Mouse (Mus musculus): ENCODE results near the gene Rrp8.

Rrp8 gene

DNA sequence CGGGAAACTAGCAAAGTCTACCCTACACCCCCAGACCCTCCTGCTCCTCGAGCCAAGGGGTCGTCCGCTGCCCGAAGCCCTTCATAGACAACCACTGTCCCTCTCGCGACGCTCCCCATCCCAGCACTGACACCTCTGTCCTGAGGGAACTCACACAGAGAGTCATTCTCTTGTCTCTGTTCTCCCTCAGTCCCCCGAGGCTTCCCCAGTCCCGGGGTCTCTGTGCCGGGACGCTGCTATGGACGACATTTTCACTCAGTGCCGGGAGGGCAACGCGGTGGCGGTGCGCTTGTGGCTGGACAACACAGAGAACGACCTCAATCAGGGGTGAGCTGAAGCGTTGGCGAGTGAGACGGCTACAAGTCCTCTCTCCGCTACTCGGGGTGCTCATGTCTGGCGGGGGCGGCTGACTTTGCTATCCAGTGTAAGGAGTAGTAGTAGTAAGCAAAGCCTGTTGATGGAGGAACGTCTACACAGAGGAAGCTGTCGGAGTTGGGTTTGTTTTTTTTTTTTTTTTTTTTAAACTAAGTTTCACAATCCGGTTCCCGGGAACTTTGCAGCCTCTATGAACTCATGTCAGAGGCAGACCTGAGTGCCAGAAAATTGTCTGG, at the start of gene Rrp8:
Rrp8 (minus strand) TSS at position 475 of the 611 bp plus-strand sequence.
- DNase-seq (ENCODE audit: low spot score in 2 of 2) = peak; percentile 32 to 44

GRCm38 (mm10) chr7:105786506-105787284, 49.5 kb upstream of the Rrp8 start:
- no peak for DNase-seq (ENCODE audit: low spot score in 2 of 2)

DNA sequence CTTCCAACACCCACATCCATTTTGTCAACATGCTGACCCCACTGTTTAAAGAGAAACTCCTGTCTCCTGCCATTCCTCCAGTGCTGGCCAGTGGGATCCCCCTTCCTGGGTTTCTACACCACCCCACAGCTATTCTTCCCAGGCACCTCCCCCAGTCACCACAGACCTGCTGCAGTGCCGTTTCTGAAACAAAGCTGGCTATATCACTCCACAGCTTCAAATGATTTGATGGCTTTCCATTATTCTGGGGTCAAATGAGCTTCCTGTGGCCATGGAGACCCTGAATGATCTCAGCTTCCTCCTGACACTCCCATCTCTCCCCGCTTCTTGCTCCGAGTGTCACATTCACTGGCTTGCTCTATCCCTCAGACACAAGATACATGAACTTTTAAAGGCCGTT, 47.4 kb upstream of the Rrp8 start:
- DNase-seq (ENCODE audit: low spot score in 2 of 2) = no peak

DNA sequence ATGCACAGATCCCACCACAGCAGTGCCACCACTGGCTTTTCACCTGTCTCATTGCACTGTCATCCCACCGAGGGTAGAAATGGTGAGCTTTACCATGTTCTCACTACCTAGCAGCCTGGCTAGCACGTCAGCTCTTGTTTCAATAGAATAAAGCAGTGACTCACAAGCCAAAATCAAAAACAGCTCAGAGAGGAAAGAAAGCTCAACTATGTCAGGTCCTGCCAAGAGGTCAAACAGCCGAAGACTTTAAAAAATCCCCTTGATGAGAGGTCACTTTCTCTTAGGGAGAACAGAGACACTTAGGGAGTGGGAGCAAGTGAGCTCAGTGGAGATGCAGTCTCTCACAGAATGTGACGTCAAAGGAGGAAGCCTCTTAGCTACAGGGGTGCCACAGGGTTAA, 46.7 kb upstream of the Rrp8 start:
- no peak for DNase-seq (ENCODE audit: low spot score in 2 of 2)

DNA sequence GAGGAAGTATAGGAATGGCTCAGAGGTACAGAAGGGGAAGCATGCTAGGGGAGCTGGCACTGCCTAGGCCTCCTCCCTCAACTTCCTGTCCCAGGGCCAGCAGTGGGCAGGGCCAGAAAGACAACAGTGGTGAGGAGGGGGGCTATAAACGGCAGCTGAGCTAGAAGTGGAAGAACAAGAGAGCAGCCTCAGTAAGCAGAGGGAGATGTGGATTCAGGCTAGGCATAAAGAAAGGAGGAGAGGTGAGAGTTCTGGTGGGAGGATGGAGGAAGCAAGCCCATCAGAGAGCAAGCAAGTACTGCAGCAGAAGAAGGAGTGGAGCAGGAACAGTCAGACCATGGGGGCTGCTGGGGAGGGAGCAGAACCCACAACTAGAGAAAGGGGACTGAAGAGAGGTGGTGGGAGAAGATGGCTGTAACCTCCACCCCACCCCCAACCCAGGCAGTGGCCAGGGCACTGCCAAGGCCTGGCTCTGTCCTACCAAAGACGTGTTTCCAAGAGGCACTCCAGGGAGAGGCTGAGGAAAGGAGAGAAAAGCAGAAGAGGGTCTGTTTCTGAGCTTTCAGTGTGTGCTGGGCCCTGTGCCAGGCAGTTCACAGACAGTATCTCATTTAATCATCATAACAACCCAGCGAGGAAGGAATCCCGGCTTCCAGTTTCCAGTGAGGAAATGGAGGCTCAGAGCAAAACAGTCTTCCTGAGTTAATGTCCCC, 41.5 kb upstream of the Rrp8 start:
- DNase-seq (ENCODE audit: low spot score in 2 of 2) = peak; percentile 44 to 51

DNA sequence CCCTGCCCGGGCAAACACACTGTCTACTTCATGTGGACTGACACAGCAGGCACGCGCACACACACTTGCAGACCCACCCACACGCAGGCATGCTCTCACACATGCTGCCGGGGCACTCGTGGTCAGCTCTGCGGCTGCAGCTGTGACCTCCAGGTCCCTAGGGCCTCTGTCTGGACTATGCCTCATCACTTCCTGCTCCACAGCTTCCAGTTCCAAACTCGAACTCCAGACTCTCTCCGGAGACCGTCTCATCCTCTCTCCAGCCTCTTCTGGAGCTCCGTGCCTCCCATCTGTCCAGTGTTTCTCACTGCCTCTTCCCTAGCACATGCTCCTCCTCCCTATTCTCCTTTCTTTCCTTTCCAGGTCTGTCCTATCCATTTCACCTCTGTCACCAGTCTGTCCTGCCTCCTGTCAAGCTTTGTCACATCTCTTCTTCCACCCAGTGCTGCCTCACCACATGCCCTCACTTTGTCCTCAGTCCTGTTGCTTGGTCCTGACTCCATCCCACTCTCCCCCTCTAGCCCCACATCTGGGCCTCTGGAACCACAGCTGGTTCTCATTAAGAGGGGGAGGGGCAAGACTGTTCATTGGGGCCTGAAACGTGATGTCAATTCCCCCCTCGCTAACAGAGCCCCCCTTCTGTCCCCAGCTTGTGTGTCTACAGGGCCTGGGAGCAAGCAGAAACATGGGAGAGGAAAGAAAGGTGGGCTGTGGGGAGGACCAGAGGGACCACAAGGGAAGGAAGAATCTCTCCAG, 40.8 kb upstream of the Rrp8 start:
- no peak for DNase-seq (ENCODE audit: low spot score in 2 of 2)

DNA sequence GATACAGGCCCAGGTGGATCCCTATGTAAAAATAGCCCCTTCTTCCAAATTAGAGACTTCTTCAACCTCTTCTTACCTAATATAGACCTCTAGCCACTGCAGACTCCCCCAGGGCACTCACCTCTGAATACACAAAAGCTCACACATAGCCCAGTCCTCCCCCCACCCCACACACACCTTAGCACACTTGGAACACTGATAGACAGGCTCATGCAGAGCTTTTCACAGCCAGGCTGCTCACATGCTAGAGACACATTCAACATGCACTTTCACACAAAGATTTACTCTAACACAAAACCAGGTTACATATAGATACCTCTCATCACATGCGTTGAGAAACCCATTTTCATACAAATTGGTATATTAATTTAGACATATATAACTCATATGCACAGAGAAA, 40.1 kb upstream of the Rrp8 start:
- DNase-seq (ENCODE audit: low spot score in 2 of 2) = no peak

DNA sequence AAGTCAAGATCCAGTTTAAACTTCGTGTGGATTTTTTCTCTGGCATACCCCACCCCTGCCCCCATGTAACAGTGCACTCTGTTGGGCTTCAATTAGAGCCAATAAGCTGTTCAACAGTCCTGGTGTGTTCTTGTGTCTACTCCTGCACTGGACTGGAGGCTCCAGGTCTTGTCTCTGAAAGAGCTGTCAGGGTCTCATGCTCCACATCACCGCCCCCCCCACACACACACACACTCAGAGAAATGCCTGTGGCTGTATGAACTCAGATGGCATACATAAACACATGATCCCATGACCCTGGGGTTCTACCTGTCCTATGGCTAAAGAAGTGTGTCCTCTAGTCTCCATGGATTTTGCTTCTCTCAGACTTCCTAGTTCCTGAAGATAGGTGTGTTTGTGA, 38.8 kb upstream of the Rrp8 start:
- DNase-seq (ENCODE audit: low spot score in 2 of 2) = no peak

DNA sequence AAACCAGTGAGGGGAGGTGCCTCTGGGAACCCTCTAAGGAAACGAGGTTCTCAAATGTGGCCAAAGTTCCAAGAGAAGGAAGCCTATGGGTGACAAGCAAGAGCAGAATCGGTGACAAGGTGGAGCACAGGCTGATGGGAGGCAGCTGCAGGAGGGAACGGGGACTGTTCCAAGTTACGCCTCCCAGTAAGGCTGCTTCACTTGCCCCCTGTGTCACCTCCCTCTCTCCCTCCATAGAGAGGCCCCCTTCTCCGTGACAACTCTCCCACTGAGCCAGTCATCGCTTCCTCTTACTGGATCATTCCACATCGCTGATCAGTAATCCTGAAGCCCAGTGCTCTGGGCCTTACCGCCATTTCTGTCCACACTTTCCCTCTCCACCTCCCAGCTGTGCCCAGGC, 37.5 kb upstream of the Rrp8 start:
- DNase-seq (ENCODE audit: low spot score in 2 of 2) = no peak

DNA sequence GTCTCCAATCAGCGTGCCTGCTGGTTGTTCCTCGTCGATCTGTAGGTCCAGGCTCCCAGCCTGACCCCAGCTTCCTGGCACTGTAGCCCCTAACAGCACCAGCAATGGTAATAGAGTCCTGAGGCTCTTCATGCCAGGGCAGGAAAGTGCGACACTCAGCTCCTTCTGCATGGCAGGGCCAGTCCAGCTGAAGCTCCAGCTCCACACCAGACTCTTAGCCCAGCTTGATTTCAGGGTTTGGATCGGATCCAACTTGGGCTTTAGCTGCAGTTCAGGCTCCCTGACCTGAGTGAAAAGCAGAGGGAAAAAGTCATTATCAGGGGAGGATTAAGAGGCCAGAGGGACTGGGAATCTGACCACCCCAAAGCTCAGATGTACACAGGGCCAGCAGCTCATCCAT, 35.9 kb upstream of the Rrp8 start:
- DNase-seq (ENCODE audit: low spot score in 2 of 2) = no peak

- no peak for DNase-seq (ENCODE audit: low spot score in 2 of 2)
Measured at GRCm38 (mm10) chr7:105772331-105772730, 35.1 kb upstream of the Rrp8 start.

- no peak for DNase-seq (ENCODE audit: low spot score in 2 of 2)
Measured at GRCm38 (mm10) chr7:105769959-105770358, 32.8 kb upstream of the Rrp8 start.

DNA sequence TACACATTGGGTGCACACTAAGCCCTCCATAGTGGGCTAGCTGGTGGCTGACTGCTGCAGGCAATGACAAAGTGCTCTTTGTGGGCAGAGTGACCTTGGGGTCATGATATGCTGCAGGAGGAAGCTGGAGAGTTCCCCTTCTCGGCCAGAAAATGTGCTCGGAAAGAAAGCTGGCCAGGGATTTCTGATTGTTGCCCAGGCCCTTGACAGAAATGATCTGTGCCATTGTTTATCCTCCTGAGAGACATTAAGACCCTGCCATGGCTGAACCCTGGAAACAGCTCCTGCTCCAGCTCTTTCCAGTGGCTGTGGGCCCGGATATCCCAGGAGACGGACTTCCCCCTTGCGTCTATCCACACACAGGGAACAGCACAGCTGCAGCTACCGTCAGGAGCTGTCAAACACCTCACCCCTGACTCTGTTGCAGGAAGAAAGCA, 30.6 kb upstream of the Rrp8 start:
- no peak for DNase-seq (ENCODE audit: low spot score in 2 of 2)

GRCm38 (mm10) chr7:105764331-105764730, 27.1 kb upstream of the Rrp8 start:
- no peak for DNase-seq (ENCODE audit: low spot score in 2 of 2)

GRCm38 (mm10) chr7:105762517-105763270, 25.5 kb upstream of the Rrp8 start:
- no peak for DNase-seq (ENCODE audit: low spot score in 2 of 2)

GRCm38 (mm10) chr7:105761813-105762484, 24.8 kb upstream of the Rrp8 start:
- DNase-seq (ENCODE audit: low spot score in 2 of 2) = no peak

GRCm38 (mm10) chr7:105753281-105753680, 16.1 kb upstream of the Rrp8 start:
- no peak for DNase-seq (ENCODE audit: low spot score in 2 of 2)

DNA sequence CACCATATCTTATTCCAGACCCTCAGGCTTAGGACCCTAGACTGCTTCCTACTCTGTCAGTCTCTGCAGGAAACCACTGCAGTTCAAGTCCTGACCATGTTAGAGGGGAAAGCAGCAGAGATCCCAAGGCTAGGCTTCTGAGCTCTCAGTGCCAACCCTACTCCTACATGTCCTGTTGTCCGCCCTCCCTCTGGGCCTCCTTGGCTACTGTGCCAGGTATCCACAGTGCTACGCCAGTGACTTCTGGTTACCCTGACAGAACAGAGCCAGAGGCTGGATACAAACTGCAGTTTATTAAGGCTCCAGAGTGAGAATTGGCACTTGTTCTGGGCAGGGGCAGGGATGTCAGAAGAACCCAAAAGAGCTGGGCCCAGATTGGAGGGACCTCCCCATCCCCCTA, 15.5 kb upstream of the Rrp8 start:
- no peak for DNase-seq (ENCODE audit: low spot score in 2 of 2)

DNA sequence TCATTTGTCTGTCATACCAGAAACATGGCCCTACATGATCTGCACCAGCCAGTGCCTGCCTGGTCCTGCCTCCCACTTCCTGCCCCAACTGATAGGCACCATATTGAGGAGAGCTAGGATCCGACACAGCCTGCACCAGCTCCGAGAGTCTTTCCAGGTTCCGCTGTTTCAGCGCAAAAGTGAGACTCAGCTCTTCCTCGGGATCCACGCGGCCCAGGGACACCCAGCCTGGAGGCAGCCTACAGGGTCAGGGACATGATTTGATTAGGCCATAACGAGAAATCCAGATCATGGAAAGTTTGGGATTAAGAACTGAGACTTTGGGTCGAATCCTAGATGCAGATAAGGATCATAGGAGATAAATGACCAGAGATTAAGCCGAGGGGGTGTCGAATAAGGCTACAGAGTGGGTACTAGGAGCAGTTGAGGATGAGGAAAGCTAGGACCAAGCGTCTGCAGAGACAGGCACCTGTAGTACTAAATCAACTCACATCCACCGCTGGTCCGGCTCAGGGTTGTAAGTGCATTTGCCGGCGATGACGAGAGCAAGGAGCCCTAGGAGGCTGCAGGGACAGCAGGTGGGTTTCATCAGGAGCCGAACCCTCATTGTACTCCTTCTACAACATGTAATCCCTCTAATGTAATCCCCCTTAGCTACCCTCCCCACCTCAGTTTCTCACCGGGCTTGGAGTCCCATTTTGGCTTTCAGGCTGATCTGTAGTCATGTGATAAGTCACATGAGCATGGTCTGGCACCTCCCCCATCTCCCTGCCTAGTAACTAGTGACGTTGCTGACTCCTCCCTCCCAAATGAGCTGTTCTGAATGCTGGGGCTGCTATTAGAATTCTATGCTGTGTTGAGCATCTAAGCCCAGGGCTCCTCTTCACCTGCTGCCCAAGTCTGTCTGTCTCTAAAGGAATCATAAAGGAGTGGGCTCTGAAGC, 14.6 kb upstream of the Rrp8 start, which contains the start of gene Tpp1:
Tpp1 (minus strand) TSS at position 745 of the 943 bp plus-strand sequence.
- DNase-seq (ENCODE audit: low spot score in 2 of 2) = peak; percentile 88 to 90

- DNase-seq (ENCODE audit: low spot score in 2 of 2) = no peak
Measured at GRCm38 (mm10) chr7:105747776-105748175, 10.6 kb upstream of the Rrp8 start.
